Mouse (Mus musculus) limb, embryonic 12.5 days (tissue): ENCODE data around the gene Lpcat2b. TPM values are rescaled to one million over a fixed set of nuclear protein-coding genes. Genes with fewer than 3 reads are reported as not detected.

Source experiments
- ATAC-seq: fragments of 200-750 bp; cut with Nextera tagmentation; 2 replicates; pipeline ENCODE4 v1.8.0; 2017; ENCODE audit warnings: low read depth, moderate TSS enrichment; ENCODE audit not compliant: insufficient number of reproducible peaks, insufficient read depth, low FRiP score, low TSS enrichment
- H3K27ac ChIP-seq: fragments of 300-500 bp; sonication (generic); 2 replicates; pipeline ENCODE4 v1.5.1; 2016; ENCODE audit warnings: mild to moderate bottlenecking, moderate library complexity
- H3K27me3 ChIP-seq: fragments of 300-500 bp; sonication (generic); 2 replicates; pipeline ENCODE4 v1.6.1; 2016; ENCODE audit warnings: mild to moderate bottlenecking, moderate library complexity
- H3K36me3 ChIP-seq: fragments of 300-500 bp; sonication (generic); 2 replicates; pipeline ENCODE4 v1.6.1; 2016; ENCODE audit warnings: mild to moderate bottlenecking, moderate library complexity
- H3K4me1 ChIP-seq: fragments of 300-500 bp; sonication (generic); replicated peaks from 2 replicates; pipeline ENCODE4 v1.6.1; 2016
- H3K4me2 ChIP-seq: fragments of 300-500 bp; sonication (generic); 2 replicates; pipeline ENCODE4 v1.6.1; 2016; ENCODE audit warnings: mild to moderate bottlenecking, moderate library complexity
- H3K4me3 ChIP-seq: fragments of 300-500 bp; sonication (generic); replicated peaks from 2 replicates; pipeline ENCODE4 v1.5.1; 2016; ENCODE audit warnings: mild to moderate bottlenecking
- H3K9ac ChIP-seq: fragments of 300-500 bp; sonication (generic); replicated peaks from 2 replicates; pipeline ENCODE4 v1.6.1; 2016; ENCODE audit warnings: mild to moderate bottlenecking, moderate library complexity
- H3K9me3 ChIP-seq: fragments of 300-500 bp; sonication (generic); 2 replicates; pipeline ENCODE4 v1.6.1; 2016; ENCODE audit warnings: mild to moderate bottlenecking, moderate library complexity
- WGBS: fragments of 180-500 bp; shearing (Covaris S2); methylation state at CpG from one replicate; pipeline ENCODE4 v1.1.7; 2016; 5-methylcytosine and 5-hydroxymethylcytosine counted together
- polyA plus RNA-seq: library from polyadenylated mRNA; unstranded; fragments of >200 nt; fragmentation: Nextera tagmentation; extraction: Ambion mirVana; gene quantifications from 2 replicates; pipeline ENCODE4 v1.2.1, GENCODE M21; 2016

Lpcat2b gene
- polyA plus RNA-seq, 1 experiment from 2014 or later, result not detected

DNA sequence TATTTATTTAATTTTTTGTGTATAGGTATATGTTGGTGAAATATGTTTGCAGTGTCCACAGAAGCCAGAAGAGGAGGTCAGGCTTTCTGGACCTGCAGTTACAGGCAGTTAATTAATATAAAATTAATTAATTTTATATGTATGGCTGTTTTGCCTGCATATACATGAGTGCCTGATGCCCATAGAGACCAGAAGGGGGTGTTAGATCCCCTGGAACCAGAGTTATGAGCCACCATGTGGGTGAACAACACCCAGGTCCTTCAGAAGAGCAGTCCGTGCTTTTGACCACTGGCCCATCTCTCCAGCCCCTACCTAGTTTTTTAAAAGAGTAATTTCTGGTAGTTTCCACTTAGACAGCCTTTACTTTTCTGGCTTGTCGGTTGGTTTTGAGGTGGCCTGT lies 19.1 kb upstream of the Lpcat2b start:
- 80% methylated on average over 2 of the region's 2 CpGs for WGBS
- H3K36me3 ChIP-seq, result no peaks in the 10 kb centered on the region

DNA sequence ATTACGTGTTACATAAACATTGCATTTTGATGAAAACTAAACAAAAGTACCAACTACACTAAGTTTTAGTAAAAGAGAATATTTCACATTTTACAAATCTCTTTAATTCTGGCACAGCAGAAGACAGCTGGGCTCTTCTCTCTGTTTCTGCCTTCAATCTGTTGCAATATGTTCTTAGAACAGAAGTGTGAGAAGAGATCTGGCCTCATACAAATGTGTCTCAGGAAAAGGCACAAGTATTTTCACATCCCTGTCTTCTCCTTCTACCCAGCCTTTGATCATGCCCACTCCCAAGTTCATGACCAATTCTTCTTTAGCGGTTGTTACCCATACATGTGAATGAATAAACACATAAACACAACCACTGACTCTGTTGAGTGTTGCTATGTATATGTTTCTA lies 16.3 kb upstream of the Lpcat2b start:
- Histone ChIP-seq H3K4me3 (no peak overlapping the region), H3K27ac (no peak overlapping the region), H3K27me3 (no peaks in the 10 kb centered on the region), H3K9me3 (no peaks in the 10 kb centered on the region), H3K4me2 (no peak overlapping the region), H3K36me3 (no peaks in the 10 kb centered on the region), H3K4me1 (peaks cover 10% of the 10 kb centered on the region), H3K9ac (no peak overlapping the region)
- ATAC-seq, result no peak
- 90% methylated on average over 2 of the region's 2 CpGs for WGBS

More for the DNA sequence above, 19.1 kb upstream of the Lpcat2b start:
- H3K27me3 ChIP-seq, result peaks cover 2% of the 10 kb centered on the region
- no peak overlapping the region for H3K4me2 ChIP-seq
- no peak for ATAC-seq
- H3K9ac ChIP-seq, result no peak overlapping the region
- no peaks in the 10 kb centered on the region for H3K9me3 ChIP-seq
- peaks cover 10% of the 10 kb centered on the region for H3K4me1 ChIP-seq
- H3K27ac ChIP-seq, result no peak overlapping the region
- no peak overlapping the region for H3K4me3 ChIP-seq

DNA sequence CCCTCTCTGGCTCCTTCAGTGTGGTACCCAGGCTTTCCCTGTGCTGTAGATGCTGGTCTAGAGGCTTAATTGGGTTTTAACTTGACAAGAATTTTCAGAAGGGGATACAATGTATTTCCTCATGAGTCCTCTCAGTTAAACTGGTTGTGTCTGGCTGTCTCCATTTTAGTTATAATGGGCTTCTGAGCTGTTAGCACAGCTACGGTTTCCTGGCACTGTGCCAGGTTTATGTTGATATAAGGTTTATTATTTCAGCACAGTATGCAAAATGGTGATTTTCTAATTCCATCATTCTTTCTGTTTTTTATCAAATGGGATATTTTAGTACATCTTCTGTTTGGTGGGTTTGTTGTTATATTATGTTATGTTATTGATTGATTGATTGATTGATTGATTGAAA lies 9.7 kb upstream of the Lpcat2b start:
- no peak for ATAC-seq
- WGBS, result 62% methylated on average over 1 of the region's 1 CpGs
- no peak overlapping the region for H3K9ac ChIP-seq
- H3K27me3 ChIP-seq, result peaks cover 4% of the 10 kb centered on the region; the same call in 1 of the 2 replicates
- H3K27ac ChIP-seq, result no peak overlapping the region
- H3K4me2 ChIP-seq, result no peak overlapping the region
- H3K9me3 ChIP-seq, result no peaks in the 10 kb centered on the region
- H3K4me3 ChIP-seq, result no peak overlapping the region
- no peaks in the 10 kb centered on the region for H3K4me1 ChIP-seq
- H3K36me3 ChIP-seq, result no peaks in the 10 kb centered on the region

DNA sequence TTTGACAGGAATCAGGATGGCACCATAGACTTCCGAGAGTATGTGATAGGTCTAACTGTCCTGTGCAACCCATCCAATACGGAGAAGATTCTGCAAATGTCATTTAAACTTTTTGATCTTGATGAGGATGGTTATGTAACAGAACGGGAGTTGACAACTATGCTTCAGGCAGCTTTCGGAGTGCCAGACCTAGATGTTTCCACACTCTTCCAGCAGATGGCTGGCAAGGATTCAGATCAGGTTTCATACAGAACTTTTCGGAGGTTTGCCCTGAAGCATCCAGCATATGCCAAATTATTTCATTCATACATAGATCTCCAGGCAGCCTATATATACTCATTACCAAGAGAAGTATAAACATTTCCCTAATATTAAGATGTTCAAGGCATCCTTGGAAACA lies 2.7 kb downstream of the Lpcat2b start:
- WGBS, result 80% methylated on average over 5 of the region's 5 CpGs
- ATAC-seq, result no peak
- H3K9ac ChIP-seq, result no peak overlapping the region

DNA sequence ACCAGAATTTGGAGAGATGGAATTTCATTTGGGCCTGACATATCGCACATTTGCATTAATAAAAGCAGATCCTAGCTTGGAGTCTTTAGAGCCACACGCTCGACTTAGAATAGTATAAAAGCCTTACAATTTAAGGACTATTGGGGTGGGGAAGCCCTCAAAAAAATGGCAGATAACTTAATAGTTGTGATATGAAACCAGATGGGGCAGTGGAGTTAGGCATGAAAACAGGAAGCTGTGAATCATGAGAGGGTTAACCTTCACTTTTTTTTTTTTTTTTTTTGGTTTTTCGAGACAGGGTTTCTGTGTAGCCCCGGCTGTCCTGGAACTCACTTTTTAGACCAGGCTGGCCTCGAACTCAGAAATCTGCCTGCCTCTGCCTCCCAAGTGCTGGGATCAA lies 4.8 kb downstream of the Lpcat2b start:
- no peaks in the 10 kb centered on the region for H3K9me3 ChIP-seq
- peaks cover 4% of the 10 kb centered on the region; the same call in 1 of the 2 replicates for H3K4me1 ChIP-seq
- WGBS, result 89% methylated on average over 6 of the region's 6 CpGs
- no peak overlapping the region for H3K27ac ChIP-seq
- no peak for ATAC-seq
- no peaks in the 10 kb centered on the region for H3K27me3 ChIP-seq
- no peak overlapping the region for H3K4me3 ChIP-seq
- no peak overlapping the region for H3K9ac ChIP-seq
- no peak overlapping the region for H3K4me2 ChIP-seq
- no peaks in the 10 kb centered on the region for H3K36me3 ChIP-seq

More for the DNA sequence above, 2.7 kb downstream of the Lpcat2b start:
- H3K4me1 ChIP-seq, result peaks cover 4% of the 10 kb centered on the region; the same call in 1 of the 2 replicates
- H3K4me3 ChIP-seq, result no peak overlapping the region
- no peak overlapping the region for H3K27ac ChIP-seq
- H3K9me3 ChIP-seq, result no peaks in the 10 kb centered on the region
- H3K27me3 ChIP-seq, result no peaks in the 10 kb centered on the region; the same call in 1 of the 2 replicates
- H3K36me3 ChIP-seq, result no peaks in the 10 kb centered on the region
- no peak overlapping the region for H3K4me2 ChIP-seq

DNA sequence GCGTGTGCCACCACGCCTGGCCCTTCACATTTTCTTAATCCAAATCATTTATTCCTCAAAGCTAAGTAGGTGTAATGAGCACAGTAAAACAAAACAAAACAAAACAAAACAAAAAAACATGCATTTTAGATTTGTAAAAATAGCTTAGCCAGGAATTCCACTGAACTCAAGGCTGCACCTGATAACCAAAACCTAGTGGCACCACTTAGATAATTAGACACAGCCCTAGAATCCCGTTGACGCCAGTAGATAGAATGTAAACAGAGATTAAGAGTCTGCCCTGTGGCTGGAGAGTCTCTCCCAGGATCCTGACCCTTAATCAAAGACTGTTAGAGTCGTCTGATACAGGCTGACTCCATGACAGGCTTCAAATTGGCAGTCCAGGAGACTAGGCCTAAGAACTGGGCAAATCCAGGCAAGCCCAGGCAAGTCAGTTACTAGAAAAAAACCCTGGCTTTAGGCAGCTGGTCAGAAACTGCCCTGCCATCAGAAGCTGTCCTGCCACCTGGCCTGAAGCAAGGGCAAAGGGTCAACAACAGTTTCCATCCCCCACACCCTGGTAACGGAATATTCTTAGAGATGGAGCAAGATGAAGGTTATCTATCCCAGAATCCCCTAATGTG lies 5.3 kb downstream of the Lpcat2b start:
- no peak overlapping the region for H3K4me2 ChIP-seq
- H3K27ac ChIP-seq, result no peak overlapping the region

DNA sequence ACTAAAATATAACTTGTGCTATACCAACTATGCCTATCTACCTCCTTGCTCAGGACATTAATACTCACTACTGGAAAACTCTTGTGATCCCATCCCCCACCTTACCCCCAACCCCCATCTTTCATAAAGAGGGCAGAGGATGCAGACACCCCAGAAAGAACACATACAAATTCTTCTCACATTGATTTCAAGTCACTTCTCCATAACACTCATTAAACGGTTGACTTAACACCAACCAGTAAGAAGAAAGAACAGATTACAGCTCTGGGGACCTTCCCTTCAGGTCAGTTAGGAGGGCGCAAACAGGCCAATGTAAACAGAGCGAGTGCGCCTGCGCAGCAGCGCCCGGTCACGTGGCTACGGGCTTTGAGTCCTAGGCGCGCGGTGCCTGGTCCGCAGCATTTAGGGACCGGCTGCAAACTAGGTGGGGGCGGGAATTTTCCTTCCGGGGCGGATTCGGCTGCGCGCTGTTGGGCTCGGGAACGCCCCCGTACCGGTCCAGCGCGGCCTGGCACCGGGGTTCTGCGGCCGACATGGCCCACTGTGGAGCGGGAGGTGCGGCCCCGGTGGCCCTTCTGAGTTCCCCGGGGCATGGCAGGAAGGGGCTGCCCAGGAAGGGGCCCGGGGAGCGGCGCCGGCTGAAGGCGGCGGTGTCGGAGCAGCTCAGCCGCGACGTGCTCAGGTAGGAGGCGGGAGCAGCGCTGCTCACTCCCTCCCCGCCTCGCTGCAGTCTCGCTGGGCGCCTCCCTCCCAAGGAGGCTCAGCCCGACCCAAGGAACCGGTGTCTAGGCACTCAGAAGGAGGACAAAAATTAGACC lies 6.3 kb downstream of the Lpcat2b start, which contains the start of gene Btbd8:
TSS of gene Btbd8 (plus strand) at position 534 of the 818 bp plus-strand sequence.
- ATAC-seq, result peak; percentile 93
- Histone ChIP-seq H3K9ac (peak within 1 kb of the TSS; percentile 88), H3K9me3 (no peaks in the 10 kb centered on the region), H3K4me3 (peak within 1 kb of the TSS; percentile 82), H3K27ac (peak within 1 kb of the TSS; percentile 92), H3K4me1 (peaks cover 9% of the 10 kb centered on the region), H3K4me2 (peak within 1 kb of the TSS; percentile 68), H3K36me3 (no peaks in the 10 kb centered on the region), H3K27me3 (no peaks in the 10 kb centered on the region)
- under 1% methylated on average over 51 of the region's 51 CpGs for WGBS

More for the DNA sequence above, 5.3 kb downstream of the Lpcat2b start:
- 65% methylated on average over 6 of the region's 6 CpGs for WGBS
- Histone ChIP-seq H3K4me1 (peaks cover 4% of the 10 kb centered on the region; the same call in 1 of the 2 replicates), H3K4me3 (no peak overlapping the region), H3K9ac (no peak overlapping the region), H3K36me3 (no peaks in the 10 kb centered on the region), H3K27me3 (no peaks in the 10 kb centered on the region), H3K9me3 (no peaks in the 10 kb centered on the region)
- no peak for ATAC-seq

DNA sequence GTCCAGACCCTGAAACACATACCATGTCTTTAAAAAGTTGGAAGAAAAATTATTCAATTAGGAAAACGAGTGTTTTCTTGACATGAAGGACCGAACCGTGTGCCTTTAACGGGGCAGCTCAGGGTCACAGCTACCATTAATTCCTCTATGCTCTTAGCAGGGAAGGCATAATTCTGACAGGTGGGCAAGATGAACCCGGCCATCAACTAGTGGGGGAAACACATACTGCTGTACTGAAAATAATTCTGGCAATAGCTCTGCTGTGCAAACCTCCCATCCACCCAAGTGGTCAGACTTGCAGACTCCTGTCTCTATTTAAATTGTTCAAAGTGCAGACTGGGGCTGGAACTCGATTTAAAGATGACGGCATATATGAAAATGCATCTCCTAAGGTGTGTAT lies 7.0 kb downstream of the Lpcat2b start:
- Histone ChIP-seq H3K36me3 (no peaks in the 10 kb centered on the region), H3K9me3 (no peaks in the 10 kb centered on the region), H3K27me3 (no peaks in the 10 kb centered on the region), H3K27ac (peak overlapping the region; percentile 92), H3K4me2 (peak overlapping the region; percentile 68), H3K4me1 (peaks cover 15% of the 10 kb centered on the region), H3K9ac (peak overlapping the region; percentile 88), H3K4me3 (peak overlapping the region; percentile 82)
- ATAC-seq, result 0 out of 2 replicates have a peak, but pooled peaks have one; percentile 4
- 22% methylated on average over 7 of the region's 7 CpGs for WGBS

DNA sequence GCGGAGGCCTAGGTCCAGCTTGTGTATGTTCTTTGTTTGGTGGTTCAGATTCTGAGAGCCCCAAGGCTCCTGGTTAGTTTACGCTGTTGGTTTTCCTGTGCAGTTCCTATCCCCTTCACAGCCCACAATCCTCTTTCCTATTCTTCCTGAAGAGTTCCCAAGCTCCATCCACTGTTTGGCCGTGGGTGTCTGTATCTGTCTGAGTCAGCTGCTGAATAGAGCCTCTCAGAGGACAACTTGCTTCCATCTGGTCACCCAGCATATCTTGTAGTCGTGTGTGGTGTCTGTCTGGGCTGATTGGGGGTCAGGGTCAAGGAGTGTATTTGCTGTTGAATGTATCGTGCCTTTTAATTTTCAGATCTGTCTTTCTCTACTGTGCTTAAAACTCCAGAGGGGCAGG lies 10.5 kb downstream of the Lpcat2b start:
- 85% methylated on average over 5 of the region's 5 CpGs for WGBS

DNA sequence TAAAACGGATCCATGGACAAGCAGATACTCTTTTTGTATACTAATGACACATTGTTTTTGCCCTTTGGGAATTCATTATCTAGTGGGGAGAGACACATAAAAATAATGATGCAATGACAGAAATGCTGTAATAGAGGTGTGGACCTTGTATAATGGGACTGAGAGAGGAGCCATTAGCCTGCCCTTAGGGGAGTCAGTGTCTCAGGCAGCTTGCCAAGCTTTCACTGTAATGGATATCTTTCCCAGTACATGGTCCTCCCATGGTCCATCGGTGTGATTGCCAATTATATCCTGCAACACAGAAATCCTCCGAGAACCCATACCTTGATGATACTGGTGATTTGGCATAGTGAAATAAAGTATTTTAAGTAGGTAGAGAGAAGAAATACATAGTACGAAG lies 12.9 kb downstream of the Lpcat2b start:
- H3K27ac ChIP-seq, result no peak overlapping the region
- ATAC-seq, result no peak

More for the DNA sequence above, 10.5 kb downstream of the Lpcat2b start:
- H3K9ac ChIP-seq, result no peak overlapping the region
- H3K4me1 ChIP-seq, result peaks cover 16% of the 10 kb centered on the region
- H3K9me3 ChIP-seq, result no peaks in the 10 kb centered on the region
- H3K4me3 ChIP-seq, result no peak overlapping the region
- peaks cover 6% of the 10 kb centered on the region; the same call in 1 of the 2 replicates for H3K36me3 ChIP-seq
- no peak overlapping the region for H3K4me2 ChIP-seq
- H3K27ac ChIP-seq, result no peak overlapping the region
- ATAC-seq, result no peak
- H3K27me3 ChIP-seq, result no peaks in the 10 kb centered on the region

DNA sequence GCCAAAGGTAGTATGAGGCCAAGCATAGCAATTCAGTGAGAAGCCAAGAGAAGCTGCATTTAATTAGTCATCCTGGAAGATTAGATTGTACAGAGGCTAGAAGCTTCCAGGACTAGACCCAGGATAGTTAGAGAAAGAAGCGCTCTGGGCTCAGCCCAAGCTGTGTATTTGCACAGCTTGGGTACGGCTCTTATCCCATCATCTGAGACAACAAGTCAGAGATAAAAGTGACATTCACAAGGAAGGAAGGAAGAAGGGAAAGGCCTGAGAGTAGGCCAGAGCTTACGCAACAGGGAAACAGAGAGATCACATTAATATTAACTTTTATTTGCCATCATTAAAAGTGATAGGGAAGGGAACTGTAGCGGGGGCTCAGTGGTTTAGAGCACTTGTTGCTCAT lies 16.6 kb downstream of the Lpcat2b start:
- no peak overlapping the region for H3K4me2 ChIP-seq
- H3K27ac ChIP-seq, result no peak overlapping the region
- peaks cover 4% of the 10 kb centered on the region for H3K4me1 ChIP-seq
- no peak overlapping the region for H3K4me3 ChIP-seq
- WGBS, result 90% methylated on average over 4 of the region's 4 CpGs
- ATAC-seq, result no peak
- no peaks in the 10 kb centered on the region for H3K27me3 ChIP-seq
- no peaks in the 10 kb centered on the region for H3K9me3 ChIP-seq
- peaks cover 6% of the 10 kb centered on the region; the same call in 1 of the 2 replicates for H3K36me3 ChIP-seq
- no peak overlapping the region for H3K9ac ChIP-seq

More for the DNA sequence above, 12.9 kb downstream of the Lpcat2b start:
- Histone ChIP-seq H3K27me3 (no peaks in the 10 kb centered on the region), H3K9ac (no peak overlapping the region), H3K4me3 (no peak overlapping the region), H3K4me1 (peaks cover 12% of the 10 kb centered on the region), H3K9me3 (no peaks in the 10 kb centered on the region), H3K36me3 (peaks cover 6% of the 10 kb centered on the region; the same call in 1 of the 2 replicates), H3K4me2 (no peak overlapping the region)
- WGBS, result 92% methylated on average over 4 of the region's 4 CpGs
